Mouse (Mus musculus): ENCODE measurements around the gene Fermt3. TPM values are rescaled to one million over a fixed set of nuclear protein-coding genes. Genes with fewer than 3 reads are reported as not detected.
A peak's percentile ranks its signal among the peaks of the same experiment; 100 is the strongest.

The Fermt3 gene
- polyA plus RNA-seq, 1 experiment from 2014 or later, result 4.0 TPM

DNA sequence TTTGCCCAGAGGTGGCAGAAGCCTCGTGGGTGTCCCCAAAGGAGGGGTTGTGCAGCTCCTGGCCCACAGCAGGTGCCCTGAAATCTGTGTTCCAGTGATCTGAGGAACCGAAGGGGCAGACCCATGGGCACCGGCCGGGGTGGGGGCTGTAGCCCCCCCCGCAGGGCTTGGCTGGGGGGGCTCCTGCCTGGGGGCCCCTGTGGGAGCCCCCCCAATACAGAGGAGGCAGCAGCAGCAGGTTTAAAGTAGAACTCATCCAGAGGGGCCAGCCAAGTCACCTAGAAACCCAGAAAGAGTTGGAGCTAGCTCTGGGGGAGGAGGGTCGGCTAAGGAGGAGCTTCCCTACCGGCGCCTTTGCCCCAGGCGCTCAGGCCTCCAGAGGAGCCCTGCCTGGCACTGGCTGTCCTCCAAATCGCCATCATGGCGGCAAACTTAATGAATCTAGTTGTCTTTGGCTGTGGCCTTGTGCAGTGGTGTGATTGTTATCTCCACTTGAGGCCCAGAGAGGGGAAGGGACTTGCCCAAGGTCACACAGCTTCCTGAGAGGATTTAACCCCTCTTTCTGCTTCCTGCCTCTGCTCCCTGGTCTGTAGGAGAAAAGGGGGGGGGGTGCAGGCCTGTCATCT is 48.7 kb downstream of the Fermt3 start:
- Histone ChIP-seq H3K4me1 (ENCODE audit: control insufficient read depth, insufficient read depth, low read depth, low read length) (peaks cover 15% of the 10 kb centered on the region), H3K9me3 (ENCODE audit: control insufficient read depth, low read length) (no peaks in the 10 kb centered on the region), H3K36me3 (ENCODE audit: control insufficient read depth, insufficient read depth, low read length) (no peaks in the 10 kb centered on the region), H3K27me3 (replicated peaks; ENCODE audit: control insufficient read depth, insufficient read depth, low read length) (peaks cover 10% of the 10 kb centered on the region), H3K9ac (ENCODE audit: low read depth, low read length) (peak overlapping the region; percentile 1; the same call in 1 of the 2 replicates), H3K4me3 (ENCODE audit: low read length) (no peak overlapping the region), H3K27ac (ENCODE audit: low read depth, low read length) (no peak overlapping the region), H3K4me2 (ENCODE audit: low read length) (peak overlapping the region; percentile 54)
- WGBS, result 10% methylated on average over 11 of the region's 11 CpGs
- no peak for ATAC-seq

- peak overlapping the region; percentile 67 for H3K9ac ChIP-seq (ENCODE audit: low read depth, low read length)
- H3K36me3 ChIP-seq (ENCODE audit: control insufficient read depth, insufficient read depth, low read length), result no peaks in the 10 kb centered on the region
- H3K4me3 ChIP-seq (ENCODE audit: low read length), result peak overlapping the region; percentile 49
- H3K27ac ChIP-seq (ENCODE audit: low read depth, low read length), result no peak overlapping the region
- peak; percentile 13; the same call in 1 of the 2 replicates for ATAC-seq
- peaks cover 15% of the 10 kb centered on the region for H3K4me1 ChIP-seq (ENCODE audit: control insufficient read depth, insufficient read depth, low read depth, low read length)
- H3K27me3 ChIP-seq (replicated peaks; ENCODE audit: control insufficient read depth, insufficient read depth, low read length), result peaks cover 10% of the 10 kb centered on the region
- WGBS, result under 1% methylated on average over 55 of the region's 55 CpGs
- peak overlapping the region; percentile 54 for H3K4me2 ChIP-seq (ENCODE audit: low read length)
- H3K9me3 ChIP-seq (ENCODE audit: control insufficient read depth, low read length), result no peaks in the 10 kb centered on the region
These were observed 49.4 kb downstream of the Fermt3 start for GRCm38 (mm10) chr19:6969665-6970381.

DNA sequence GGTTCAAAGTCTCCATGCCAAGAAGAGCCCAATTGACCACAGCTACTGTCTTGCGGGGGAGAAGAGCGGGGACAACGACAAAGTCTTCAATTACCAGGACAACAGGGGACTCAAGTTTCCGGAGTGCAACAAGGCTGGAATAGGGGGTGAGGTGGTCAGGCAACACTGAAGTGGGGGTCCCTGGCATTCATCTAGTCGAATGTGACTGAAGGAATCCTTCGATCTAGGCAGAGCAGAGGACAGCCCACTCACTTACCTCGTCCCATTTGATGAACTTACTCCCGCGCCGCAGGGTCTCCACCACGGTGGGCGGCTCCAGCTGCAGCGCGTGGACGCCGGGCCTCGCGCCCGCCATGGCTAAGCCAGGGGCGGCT is 50.0 kb downstream of the Fermt3 start:
- H3K27me3 ChIP-seq (replicated peaks; ENCODE audit: control insufficient read depth, insufficient read depth, low read length), result peaks cover 10% of the 10 kb centered on the region
- H3K4me2 ChIP-seq (ENCODE audit: low read length), result peak overlapping the region; percentile 54
- H3K27ac ChIP-seq (ENCODE audit: low read depth, low read length), result no peak overlapping the region
- ATAC-seq, result no peak
- peaks cover 15% of the 10 kb centered on the region for H3K4me1 ChIP-seq (ENCODE audit: control insufficient read depth, insufficient read depth, low read depth, low read length)
- H3K4me3 ChIP-seq (ENCODE audit: low read length), result peak overlapping the region; percentile 49
- WGBS, result under 1% methylated on average over 20 of the region's 20 CpGs
- H3K9me3 ChIP-seq (ENCODE audit: control insufficient read depth, low read length), result no peaks in the 10 kb centered on the region
- peak overlapping the region; percentile 67 for H3K9ac ChIP-seq (ENCODE audit: low read depth, low read length)
- H3K36me3 ChIP-seq (ENCODE audit: control insufficient read depth, insufficient read depth, low read length), result no peaks in the 10 kb centered on the region

DNA sequence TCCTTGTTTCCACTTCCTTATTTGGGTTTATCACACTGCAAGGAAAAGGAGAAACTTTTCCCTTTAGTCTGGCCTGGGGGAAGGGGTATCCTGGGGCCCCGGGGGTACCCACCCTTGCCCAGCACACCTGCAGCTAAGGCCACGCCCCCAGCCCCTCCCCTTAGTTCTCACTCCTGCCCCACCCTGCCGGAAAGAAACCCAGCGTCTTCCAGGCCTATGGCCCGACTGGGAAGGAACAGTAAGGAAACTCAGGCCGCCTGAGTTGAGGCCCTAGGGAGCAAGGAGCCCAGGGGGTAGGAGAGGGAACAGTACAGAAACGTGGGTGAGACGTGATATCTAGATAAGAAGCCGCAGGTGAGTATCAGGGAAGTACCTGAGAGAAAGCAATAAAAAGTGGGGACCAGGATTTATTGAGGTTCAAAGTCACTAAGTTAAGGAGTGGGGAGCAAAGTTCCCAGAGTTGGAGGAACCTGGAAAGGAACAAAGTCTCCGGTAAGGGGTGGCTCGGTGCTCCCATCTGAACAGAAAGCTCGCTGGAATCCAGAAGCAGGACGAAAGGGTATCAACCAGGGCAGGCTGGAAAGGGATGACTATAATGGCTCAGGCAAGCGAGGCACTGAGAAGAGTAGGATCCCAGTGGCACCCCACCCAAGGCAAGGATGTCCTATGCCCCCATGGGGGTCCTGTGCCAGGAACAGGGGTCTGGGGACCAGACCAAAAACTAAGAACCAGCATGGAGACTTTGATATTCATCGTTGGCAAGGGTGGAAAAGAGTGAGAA is 50.6 kb downstream of the Fermt3 start:
- Histone ChIP-seq H3K4me3 (ENCODE audit: low read length) (peak overlapping the region; percentile 49), H3K27me3 (replicated peaks; ENCODE audit: control insufficient read depth, insufficient read depth, low read length) (peaks cover 10% of the 10 kb centered on the region), H3K9me3 (ENCODE audit: control insufficient read depth, low read length) (no peaks in the 10 kb centered on the region), H3K4me1 (ENCODE audit: control insufficient read depth, insufficient read depth, low read depth, low read length) (peaks cover 11% of the 10 kb centered on the region), H3K27ac (ENCODE audit: low read depth, low read length) (no peak overlapping the region), H3K36me3 (ENCODE audit: control insufficient read depth, insufficient read depth, low read length) (no peaks in the 10 kb centered on the region), H3K9ac (ENCODE audit: low read depth, low read length) (peak overlapping the region; percentile 7; the same call in 1 of the 2 replicates), H3K4me2 (ENCODE audit: low read length) (peak overlapping the region; percentile 54)
- ATAC-seq, result no peak
- WGBS, result 15% methylated on average over 15 of the region's 15 CpGs

GRCm38 (mm10) chr19:6956461-6956860 is 62.8 kb downstream of the Fermt3 start:
- no peak overlapping the region for H3K4me2 ChIP-seq (ENCODE audit: low read length)
- no peaks in the 10 kb centered on the region for H3K27me3 ChIP-seq (replicated peaks; ENCODE audit: control insufficient read depth, insufficient read depth, low read length)
- no peak overlapping the region for H3K4me3 ChIP-seq (ENCODE audit: low read length)
- peaks cover 6% of the 10 kb centered on the region; the same call in 1 of the 2 replicates for H3K36me3 ChIP-seq (ENCODE audit: control insufficient read depth, insufficient read depth, low read length)
- peaks cover 11% of the 10 kb centered on the region for H3K4me1 ChIP-seq (ENCODE audit: control insufficient read depth, insufficient read depth, low read depth, low read length)
- H3K9me3 ChIP-seq (ENCODE audit: control insufficient read depth, low read length), result no peaks in the 10 kb centered on the region
- WGBS, result 85% methylated on average over 10 of the region's 10 CpGs
- no peak overlapping the region for H3K9ac ChIP-seq (ENCODE audit: low read depth, low read length)
- no peak overlapping the region for H3K27ac ChIP-seq (ENCODE audit: low read depth, low read length)
- ATAC-seq, result no peak

GRCm38 (mm10) chr19:6955424-6955823 is 63.8 kb downstream of the Fermt3 start:
- WGBS, result 96% methylated on average over 7 of the region's 7 CpGs
- no peak for ATAC-seq
- Histone ChIP-seq H3K4me1 (ENCODE audit: control insufficient read depth, insufficient read depth, low read depth, low read length) (peaks cover 11% of the 10 kb centered on the region), H3K36me3 (ENCODE audit: control insufficient read depth, insufficient read depth, low read length) (peaks cover 6% of the 10 kb centered on the region; the same call in 1 of the 2 replicates), H3K27ac (ENCODE audit: low read depth, low read length) (no peak overlapping the region), H3K4me3 (ENCODE audit: low read length) (no peak overlapping the region), H3K27me3 (replicated peaks; ENCODE audit: control insufficient read depth, insufficient read depth, low read length) (no peaks in the 10 kb centered on the region), H3K4me2 (ENCODE audit: low read length) (no peak overlapping the region), H3K9ac (ENCODE audit: low read depth, low read length) (no peak overlapping the region), H3K9me3 (ENCODE audit: control insufficient read depth, low read length) (no peaks in the 10 kb centered on the region)

GRCm38 (mm10) chr19:6954046-6954445 is 65.2 kb downstream of the Fermt3 start:
- H3K4me1 ChIP-seq (ENCODE audit: control insufficient read depth, insufficient read depth, low read depth, low read length), result peaks cover 19% of the 10 kb centered on the region
- H3K4me2 ChIP-seq (ENCODE audit: low read length), result no peak overlapping the region
- ATAC-seq, result no peak
- WGBS, result 56% methylated on average over 9 of the region's 9 CpGs
- H3K36me3 ChIP-seq (ENCODE audit: control insufficient read depth, insufficient read depth, low read length), result peaks cover 6% of the 10 kb centered on the region; the same call in 1 of the 2 replicates
- H3K9ac ChIP-seq (ENCODE audit: low read depth, low read length), result no peak overlapping the region
- H3K4me3 ChIP-seq (ENCODE audit: low read length), result no peak overlapping the region
- H3K27me3 ChIP-seq (replicated peaks; ENCODE audit: control insufficient read depth, insufficient read depth, low read length), result no peaks in the 10 kb centered on the region
- H3K9me3 ChIP-seq (ENCODE audit: control insufficient read depth, low read length), result no peaks in the 10 kb centered on the region
- H3K27ac ChIP-seq (ENCODE audit: low read depth, low read length), result no peak overlapping the region

- Histone ChIP-seq H3K4me3 (ENCODE audit: low read length) (peak overlapping the region; percentile 61; the same call in 1 of the 2 replicates), H3K4me2 (ENCODE audit: low read length) (peak overlapping the region; percentile 98), H3K27ac (ENCODE audit: low read depth, low read length) (peak overlapping the region; percentile 96), H3K4me1 (ENCODE audit: control insufficient read depth, insufficient read depth, low read depth, low read length) (peaks cover 19% of the 10 kb centered on the region), H3K9ac (ENCODE audit: low read depth, low read length) (peak overlapping the region; percentile 77), H3K36me3 (ENCODE audit: control insufficient read depth, insufficient read depth, low read length) (peaks cover 6% of the 10 kb centered on the region; the same call in 1 of the 2 replicates), H3K27me3 (replicated peaks; ENCODE audit: control insufficient read depth, insufficient read depth, low read length) (no peaks in the 10 kb centered on the region), H3K9me3 (ENCODE audit: control insufficient read depth, low read length) (no peaks in the 10 kb centered on the region)
- WGBS, result 36% methylated on average over 3 of the region's 3 CpGs
- no peak for ATAC-seq
These were observed 66.6 kb downstream of the Fermt3 start for GRCm38 (mm10) chr19:6952712-6953037.
